Mouse (Mus musculus) erythroblast, embryonic 14.5 days (primary cell): ENCODE results near the gene Rln1. TPM values are rescaled to one million over a fixed set of nuclear protein-coding genes. Genes with fewer than 3 reads are reported as not detected.

Experiments used
- H3K27me3 ChIP-seq: 2 replicates; pipeline ENCODE4 v1.6.1; 2012; ENCODE audit warnings: inconsistent platforms; ENCODE audit not compliant: control insufficient read depth
- H3K36me3 ChIP-seq: 2 replicates; pipeline ENCODE4 v1.6.1; 2012; ENCODE audit warnings: mild to moderate bottlenecking, inconsistent platforms; ENCODE audit not compliant: control insufficient read depth
- H3K4me1 ChIP-seq: 2 replicates; pipeline ENCODE4 v1.6.1; 2012; ENCODE audit warnings: inconsistent platforms; ENCODE audit not compliant: control insufficient read depth
- H3K4me3 ChIP-seq: replicated peaks from 2 replicates; pipeline ENCODE3; 2012; ENCODE audit warnings: moderate library complexity, mild to moderate bottlenecking, inconsistent platforms
- H3K9me3 ChIP-seq: 2 replicates; pipeline ENCODE4 v1.6.1; 2012; ENCODE audit warnings: low read length, inconsistent platforms, mixed read lengths; ENCODE audit not compliant: control insufficient read depth
- GATA1 ChIP-seq: IDR thresholded peaks from 2 replicates; pipeline ENCODE4 v1.6.1; 2012; ENCODE audit warnings: low read length, inconsistent platforms, mixed read lengths
- TAL1 ChIP-seq: IDR thresholded peaks from 3 replicates; pipeline ENCODE4 v1.6.1; 2012; ENCODE audit warnings: low read length, inconsistent platforms, mixed read lengths
- polyA plus RNA-seq: library from polyadenylated mRNA; stranded (reverse); fragments of >175 nt; gene quantifications from 2 replicates; pipeline ENCODE4 v1.2.3, GENCODE M21; 2012

Rln1 gene
- polyA plus RNA-seq, 1 experiment, result not detected

DNA sequence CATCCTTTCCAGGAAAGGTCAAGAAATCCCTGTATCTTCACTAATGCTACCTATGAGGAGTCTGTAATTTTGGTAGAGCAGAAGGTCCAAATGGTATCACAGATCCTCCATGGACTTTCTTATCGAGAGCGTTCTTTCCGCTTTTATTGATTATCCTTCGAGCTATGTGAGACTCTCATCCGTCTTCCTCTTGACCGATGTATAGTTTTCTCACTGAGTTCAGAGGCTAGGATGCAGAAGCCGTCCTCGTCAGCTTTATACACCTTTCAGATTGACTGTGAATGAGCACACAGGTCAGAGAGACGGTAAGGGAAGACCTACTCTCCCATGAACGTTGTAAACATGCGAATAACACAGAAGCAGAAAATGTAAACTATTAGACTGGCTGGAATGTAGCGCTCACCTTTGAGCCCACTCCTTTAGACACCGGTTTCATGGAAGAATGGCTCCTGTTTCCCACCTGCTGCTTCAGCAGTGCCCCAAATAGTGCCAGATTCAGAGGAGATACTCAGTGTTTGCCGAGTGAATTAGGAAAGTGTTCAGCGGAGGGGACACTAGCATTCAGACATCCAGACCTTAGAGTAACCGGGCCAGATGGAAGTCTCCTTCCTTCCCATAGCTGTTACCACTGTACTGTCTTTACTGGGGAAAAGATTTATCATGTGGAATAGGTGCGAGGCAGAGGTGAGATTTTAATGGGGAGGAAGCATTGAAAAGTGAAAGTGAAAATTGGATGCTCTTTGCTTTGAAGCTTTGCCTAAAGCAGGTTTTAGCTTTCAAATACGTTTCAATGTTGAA, 37.0 kb upstream of the Rln1 start:
- H3K4me1 ChIP-seq, result peaks cover 17% of the 10 kb centered on the region
- no peak for TF ChIP-seq GATA1
- no peak for TF ChIP-seq TAL1
- H3K36me3 ChIP-seq, result no peaks in the 10 kb centered on the region
- no peaks in the 10 kb centered on the region for H3K27me3 ChIP-seq
- H3K9me3 ChIP-seq, result no peaks in the 10 kb centered on the region
- H3K4me3 ChIP-seq, result peak overlapping the region; percentile 30

- Histone ChIP-seq H3K4me3 (no peak overlapping the region), H3K9me3 (no peaks in the 10 kb centered on the region), H3K27me3 (no peaks in the 10 kb centered on the region), H3K36me3 (no peaks in the 10 kb centered on the region), H3K4me1 (peaks cover 24% of the 10 kb centered on the region)
- TF ChIP-seq TAL1, result no peak
These were observed 36.2 kb upstream of the Rln1 start for GRCm38 (mm10) chr19:29370545-29371283.

DNA sequence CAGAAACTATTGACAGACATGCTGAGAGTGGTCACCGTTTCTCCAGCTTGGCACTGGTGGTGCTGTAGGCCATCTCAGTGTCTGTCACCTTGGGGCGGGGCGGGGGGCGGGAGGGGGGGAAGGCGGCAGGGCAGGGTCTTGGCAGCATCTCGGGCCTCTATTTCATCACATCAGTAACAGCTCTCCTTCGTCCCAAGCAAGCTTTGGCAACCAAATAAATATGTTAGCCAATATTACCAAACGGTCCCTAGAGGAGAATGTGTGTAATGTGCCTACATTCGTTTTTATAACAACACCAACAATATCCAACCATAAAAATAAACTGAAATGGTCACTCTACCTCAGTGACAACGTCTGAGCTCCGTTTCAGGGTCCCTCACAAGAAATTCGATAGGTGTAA, 35.6 kb upstream of the Rln1 start:
- TF ChIP-seq TAL1, result no peak
- no peak for TF ChIP-seq GATA1

DNA sequence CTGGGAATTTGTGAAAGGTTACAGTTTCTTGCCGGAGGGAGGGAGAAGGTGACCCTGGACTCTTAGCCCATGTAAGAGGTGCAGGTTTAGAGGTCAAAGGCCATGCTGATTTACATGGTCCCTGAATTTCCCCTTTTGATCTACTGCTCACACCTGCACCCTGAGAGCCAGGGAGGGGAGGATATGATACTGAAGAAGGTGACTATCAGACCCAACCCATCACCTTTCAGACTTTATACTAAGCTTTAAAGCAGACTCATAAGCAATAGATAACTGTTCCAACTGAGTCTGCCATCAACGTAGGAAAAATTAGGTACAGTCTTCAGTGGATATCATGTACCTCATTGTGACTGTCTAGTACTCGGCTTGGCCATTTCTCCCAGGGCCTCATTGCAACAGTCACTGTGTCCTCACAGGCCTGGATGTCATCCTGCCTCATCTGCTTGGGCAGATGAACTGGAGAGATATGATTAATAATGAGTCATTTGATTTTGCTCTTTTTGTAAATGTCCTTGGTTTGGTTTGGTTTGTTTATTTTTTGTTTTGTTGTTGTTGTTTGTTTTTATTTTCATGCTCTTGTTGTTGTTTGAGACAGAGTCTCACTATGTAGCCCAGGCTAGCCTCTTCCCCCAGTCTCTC, 34.3 kb upstream of the Rln1 start:
- H3K36me3 ChIP-seq, result no peaks in the 10 kb centered on the region
- no peak overlapping the region for H3K4me3 ChIP-seq
- TF ChIP-seq GATA1, result no peak
- TF ChIP-seq TAL1, result no peak
- no peaks in the 10 kb centered on the region for H3K9me3 ChIP-seq
- no peaks in the 10 kb centered on the region for H3K27me3 ChIP-seq
- H3K4me1 ChIP-seq, result peaks cover 31% of the 10 kb centered on the region

More for the DNA sequence above, 35.6 kb upstream of the Rln1 start:
- Histone ChIP-seq H3K9me3 (no peaks in the 10 kb centered on the region), H3K4me1 (peaks cover 26% of the 10 kb centered on the region), H3K27me3 (no peaks in the 10 kb centered on the region), H3K4me3 (no peak overlapping the region), H3K36me3 (no peaks in the 10 kb centered on the region)

- H3K36me3 ChIP-seq, result no peaks in the 10 kb centered on the region
- TF ChIP-seq GATA1 (no peak), TAL1 (no peak)
- H3K27me3 ChIP-seq, result no peaks in the 10 kb centered on the region
- no peak overlapping the region for H3K4me3 ChIP-seq
- no peaks in the 10 kb centered on the region for H3K9me3 ChIP-seq
- H3K4me1 ChIP-seq, result peaks cover 31% of the 10 kb centered on the region
These were observed 33.6 kb upstream of the Rln1 start for GRCm38 (mm10) chr19:29368041-29368440.

GRCm38 (mm10) chr19:29366969-29367622, 32.6 kb upstream of the Rln1 start, which contains the start of the genes Plgrkt and Cd274:
Gene Plgrkt, minus strand, starts transcription at chr19:29367390.
Gene Cd274, plus strand, starts transcription at chr19:29367455.
- Histone ChIP-seq H3K4me3 (peak within 1 kb of the TSS; percentile 81), H3K9me3 (no peaks in the 10 kb centered on the region), H3K4me1 (peaks cover 35% of the 10 kb centered on the region), H3K36me3 (no peaks in the 10 kb centered on the region), H3K27me3 (no peaks in the 10 kb centered on the region)
- TF ChIP-seq GATA1 (peak; percentile 63), TAL1 (no peak)

GRCm38 (mm10) chr19:29366226-29366968, 31.9 kb upstream of the Rln1 start:
- no peaks in the 10 kb centered on the region for H3K36me3 ChIP-seq
- no peaks in the 10 kb centered on the region for H3K9me3 ChIP-seq
- no peak for TF ChIP-seq GATA1
- TF ChIP-seq TAL1, result no peak
- H3K4me1 ChIP-seq, result peaks cover 42% of the 10 kb centered on the region
- no peaks in the 10 kb centered on the region for H3K27me3 ChIP-seq
- H3K4me3 ChIP-seq, result peak overlapping the region; percentile 81

- peaks cover under 1% of the 10 kb centered on the region for H3K36me3 ChIP-seq
- H3K27me3 ChIP-seq, result no peaks in the 10 kb centered on the region
- H3K4me3 ChIP-seq, result no peak overlapping the region
- TF ChIP-seq GATA1 (no peak), TAL1 (no peak)
- H3K9me3 ChIP-seq, result no peaks in the 10 kb centered on the region
- peaks cover 54% of the 10 kb centered on the region for H3K4me1 ChIP-seq
These were observed 30.6 kb upstream of the Rln1 start for GRCm38 (mm10) chr19:29365105-29365504.
